Mouse (Mus musculus) megakaryocyte-erythroid progenitor cell, adult 5-6 weeks (primary cell): ENCODE data around the gene Tnfaip2. TPM values are rescaled to one million over a fixed set of nuclear protein-coding genes. Genes with fewer than 3 reads are reported as not detected.

Source experiments
- ATAC-seq: replicated peaks from 2 replicates; pipeline ENCODE4 v1.8.0; 2016; ENCODE audit warnings: mild to moderate bottlenecking, inconsistent platforms; ENCODE audit not compliant: severe bottlenecking, poor library complexity, low FRiP score, low TSS enrichment
- total RNA-seq, 2 experiments: library from RNA; stranded (forward) in 1 of 2; stranded (reverse) in 1 of 2; fragments of 200-1000, 215-1000 nt in 1 of 2; fragments of >200 nt in 1 of 2; fragmentation: Nextera tagmentation in 1 of 2; gene quantifications; 2 replicates each; pipeline ENCODE4 v1.2.3; 2014 to 2017

The Tnfaip2 gene
- 163 and 178 TPM in 2 replicates for total RNA-seq (2014; fragmentation: Nextera tagmentation)
- 102 and 149 TPM in 2 replicates for total RNA-seq (2017)

- peak; percentile 60 for ATAC-seq
Observed at GRCm38 (mm10) chr12:111442309-111443010, at the start of gene Tnfaip2. Tnfaip2 (plus strand) TSS chr12:111442469.

- no peak for ATAC-seq
Observed at GRCm38 (mm10) chr12:111394008-111394407, 48.3 kb upstream of the Tnfaip2 start.

GRCm38 (mm10) chr12:111396997-111397396 is 45.3 kb upstream of the Tnfaip2 start:
- ATAC-seq = no peak

DNA sequence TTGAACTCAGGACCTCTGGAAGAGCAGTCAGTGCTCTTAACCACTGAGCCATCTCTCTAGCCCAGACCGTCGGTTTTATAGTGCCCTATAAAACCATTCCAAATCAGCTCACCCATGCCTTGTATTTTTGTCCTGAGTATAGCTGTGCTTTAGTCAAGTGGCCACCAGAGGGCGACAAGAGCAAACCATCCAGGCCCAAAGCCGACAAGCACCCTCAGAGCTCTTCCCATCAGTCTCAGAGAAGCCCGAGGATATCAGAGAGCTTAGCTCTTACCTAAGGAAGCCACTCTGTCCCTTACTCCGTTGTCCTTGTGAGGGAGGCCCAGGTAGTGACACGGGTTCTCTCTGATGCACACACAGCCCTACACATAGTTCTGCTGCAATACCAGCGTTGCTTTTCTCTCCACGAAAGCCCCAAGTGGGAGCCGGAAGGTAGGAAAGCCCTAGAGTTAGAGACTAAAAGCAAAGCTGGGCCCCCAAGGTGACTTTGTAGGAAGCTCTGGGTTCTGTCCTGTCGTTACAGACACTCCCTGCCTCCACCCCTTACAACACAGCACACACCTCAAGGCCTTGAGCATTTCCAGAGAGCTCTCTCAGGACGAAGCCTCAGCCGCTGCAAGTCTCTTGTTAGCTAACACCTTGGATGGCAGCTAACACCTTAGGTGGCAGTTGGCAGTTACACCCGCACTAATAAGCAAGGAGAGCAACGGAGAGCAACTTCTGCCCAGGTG is 40.6 kb upstream of the Tnfaip2 start:
- ATAC-seq = peak; percentile 86

DNA sequence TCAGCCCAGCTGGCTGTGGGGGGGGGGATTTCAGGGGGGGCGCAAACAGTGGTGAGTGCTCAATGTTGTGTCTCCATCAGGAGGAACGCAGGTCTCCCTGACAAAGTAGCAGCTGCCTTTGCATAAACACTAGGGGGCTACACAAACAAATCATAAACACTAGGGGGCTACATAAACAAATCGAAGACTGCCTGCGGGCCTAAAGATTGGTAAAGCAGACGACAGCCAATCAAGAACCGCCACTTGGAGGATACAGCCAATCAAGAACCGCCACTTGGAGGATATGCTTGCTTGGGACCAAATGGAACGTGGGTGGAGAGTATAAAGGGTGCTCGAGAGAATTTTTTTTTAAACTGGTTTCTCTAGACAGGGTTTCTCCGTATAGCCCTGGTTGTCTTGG is 37.4 kb upstream of the Tnfaip2 start:
- no peak for ATAC-seq

- ATAC-seq = no peak
Observed at GRCm38 (mm10) chr12:111406622-111407021, 35.6 kb upstream of the Tnfaip2 start, which contains the start of gene Lbhd2. Lbhd2 (plus strand) TSS chr12:111406809.

DNA sequence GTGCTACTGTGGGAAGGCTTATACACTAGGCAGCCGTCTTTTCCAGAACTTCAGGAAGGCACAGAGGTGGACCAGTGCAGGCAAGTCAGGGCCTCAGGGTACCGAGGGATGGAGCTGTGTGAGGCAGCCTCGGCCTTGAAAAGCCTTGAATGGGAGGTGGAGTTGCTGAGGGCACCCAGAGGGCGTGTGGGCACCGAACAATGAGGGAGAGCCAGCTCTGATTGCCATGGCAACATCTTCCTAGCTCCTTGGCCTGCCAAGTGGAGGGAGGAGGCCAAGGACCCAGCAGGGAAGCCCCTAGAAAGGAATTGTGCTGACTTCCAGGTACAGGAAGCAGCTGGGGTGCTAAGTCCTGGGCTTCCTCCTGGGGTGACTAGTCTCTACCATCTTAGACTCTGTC is 32.7 kb upstream of the Tnfaip2 start:
- ATAC-seq = no peak

- no peak for ATAC-seq
Observed at GRCm38 (mm10) chr12:111411631-111412355, 30.5 kb upstream of the Tnfaip2 start.

DNA sequence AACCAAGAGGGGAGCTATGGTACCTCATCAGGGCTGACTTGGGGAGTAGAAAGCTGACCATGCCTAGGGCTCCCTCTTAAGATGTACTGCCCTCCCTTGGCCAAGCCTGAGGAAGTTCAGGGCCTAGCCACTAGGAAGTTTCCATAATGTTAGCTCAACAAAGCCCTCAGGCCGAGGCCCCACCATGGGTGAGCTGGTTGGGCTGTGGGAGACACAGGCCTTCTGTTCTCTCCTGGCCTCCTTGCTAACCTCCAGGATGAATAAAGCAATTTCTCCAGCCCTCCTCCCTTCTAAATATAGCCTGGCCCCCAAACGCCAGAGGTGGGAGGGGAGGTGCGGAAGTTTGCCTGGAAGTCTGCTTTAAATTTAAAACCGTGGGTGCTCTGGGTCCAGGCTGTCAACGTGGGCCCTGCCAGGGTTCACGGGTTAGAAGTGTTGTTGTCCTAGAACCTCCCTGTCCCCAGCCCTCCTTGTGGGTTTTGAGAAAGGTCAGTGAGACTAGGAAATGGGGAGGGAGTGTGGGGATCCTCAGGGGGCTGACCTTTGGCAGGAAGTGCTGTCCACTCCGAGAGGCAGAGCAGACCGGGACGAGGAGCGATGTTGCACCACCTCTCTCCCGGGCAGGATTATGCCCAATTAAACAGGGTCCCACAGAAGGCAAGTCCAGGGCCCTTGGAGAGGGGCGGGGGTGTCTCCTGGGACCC is 29.5 kb upstream of the Tnfaip2 start:
- no peak for ATAC-seq

DNA sequence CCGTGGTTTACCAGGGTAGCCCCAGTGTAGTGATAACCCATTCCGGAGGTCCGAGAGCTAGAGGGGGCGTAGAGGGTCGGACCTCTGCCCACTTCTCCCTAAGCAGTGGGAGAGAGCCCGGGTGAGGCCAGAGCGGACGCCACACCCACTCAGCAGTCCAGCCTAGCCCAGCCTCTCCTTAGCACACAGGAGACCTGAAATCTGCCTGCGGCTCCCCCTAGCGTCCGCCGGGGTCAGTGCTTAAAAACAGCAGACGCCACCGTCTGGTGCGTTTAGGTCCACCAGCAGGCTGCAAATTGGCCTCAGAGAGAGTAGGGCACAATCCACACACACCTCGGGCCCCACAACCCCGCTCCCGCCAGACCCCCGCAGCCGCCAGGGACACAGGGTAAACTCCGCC is 29.0 kb upstream of the Tnfaip2 start:
- ATAC-seq = peak; percentile 94

- no peak for ATAC-seq
Observed at GRCm38 (mm10) chr12:111416921-111417779, 25.1 kb upstream of the Tnfaip2 start, which contains the start of gene Exoc3l4. Exoc3l4 (plus strand) TSS chr12:111417017.

DNA sequence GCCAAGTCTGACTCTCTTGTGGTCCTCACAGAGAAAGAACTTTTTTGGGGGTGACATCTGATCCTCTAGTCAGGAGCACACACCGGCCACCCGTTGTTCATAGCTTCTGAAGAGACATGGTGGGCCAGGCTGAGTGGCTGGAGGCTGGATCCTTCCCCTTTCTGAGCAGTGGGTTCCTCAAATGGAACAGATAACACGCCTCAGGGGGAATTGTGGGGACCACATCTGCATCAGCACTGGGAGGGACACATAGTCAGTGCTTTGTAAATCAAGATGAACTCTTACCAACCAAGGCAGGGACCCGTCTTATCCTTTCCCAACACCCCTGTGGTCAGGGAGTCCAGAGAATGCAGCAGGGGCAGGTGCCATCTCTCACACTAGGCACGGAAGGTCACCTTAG is 22.4 kb upstream of the Tnfaip2 start:
- ATAC-seq = no peak

GRCm38 (mm10) chr12:111420946-111421709 is 21.1 kb upstream of the Tnfaip2 start:
- no peak for ATAC-seq

GRCm38 (mm10) chr12:111422852-111423251 is 19.4 kb upstream of the Tnfaip2 start:
- ATAC-seq = no peak

DNA sequence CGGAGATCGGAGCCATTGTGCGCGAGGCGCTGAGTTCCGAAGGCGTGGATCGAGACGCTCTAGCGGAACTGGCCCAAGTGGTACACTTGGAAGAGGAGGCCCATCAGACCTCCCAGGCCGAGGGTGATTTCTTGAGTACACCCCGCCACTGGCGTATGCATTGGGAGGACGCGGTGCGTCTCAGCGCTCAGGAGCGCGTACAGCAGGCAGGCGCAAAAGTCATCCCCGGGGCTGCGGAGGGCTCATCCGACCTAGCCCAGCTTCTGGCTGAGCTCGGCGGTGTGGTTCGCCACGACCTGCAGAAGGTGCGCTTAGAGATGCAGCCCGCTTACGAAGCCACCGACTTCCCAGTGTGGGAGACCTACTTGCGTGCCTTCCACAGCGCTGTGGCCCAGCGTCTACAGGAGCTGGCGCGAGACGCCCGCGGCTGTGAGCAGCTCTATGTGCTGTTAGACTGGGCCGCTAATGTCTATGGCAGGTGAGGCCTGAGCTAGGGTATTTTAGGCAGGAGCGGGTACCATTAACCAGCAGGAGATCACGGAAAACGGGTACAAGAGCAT is 18.6 kb upstream of the Tnfaip2 start:
- ATAC-seq = no peak

- ATAC-seq = no peak
Observed at GRCm38 (mm10) chr12:111424547-111424946, 17.7 kb upstream of the Tnfaip2 start.

- ATAC-seq = peak; percentile 56
Observed at GRCm38 (mm10) chr12:111425258-111425657, 17.0 kb upstream of the Tnfaip2 start.
